Comparison of ENCODE assay signal across 9 mouse cellular contexts in the genomic region with DNA sequence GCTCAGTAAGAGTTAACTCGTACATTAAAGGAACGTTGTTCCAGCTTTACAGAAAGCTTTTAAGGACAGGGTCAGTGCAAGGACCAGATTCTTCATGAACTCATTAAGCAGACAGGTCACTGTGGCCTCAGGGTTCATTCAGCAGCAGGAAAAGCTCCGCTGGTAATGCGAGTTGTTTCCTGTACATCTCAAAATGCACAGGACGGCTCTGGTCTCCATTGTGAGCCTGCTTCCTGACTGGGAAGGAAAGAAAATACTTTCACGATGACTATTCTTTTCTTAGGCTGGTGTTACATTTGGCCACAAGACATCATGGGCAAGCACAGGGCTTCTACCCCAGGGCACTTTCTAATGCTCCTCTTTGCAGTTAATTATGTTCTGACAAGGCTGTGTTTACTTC. TPM values are rescaled to one million over a fixed set of nuclear protein-coding genes. Genes with fewer than 3 reads are reported as not detected.
DNase-seq lines count a peak whose midpoint lies in the region; ATAC-seq lines count a peak whose summit lies in the region.
"Had no signal": no experiment of that assay in that cellular context is flagged by ENCODE, and none has a peak within 500 bp of the region (broad histone marks: within the 10 kb centered on the region; RNA-seq: fewer than 3 reads in every experiment).

No protein-coding gene starts in this region.

- H3K27ac ChIP-seq in hindbrain, embryonic 15.5 days (replicated peaks): 0 out of 2 replicates have a peak overlapping the region, but pooled peaks have one; percentile 49
- H3K27ac ChIP-seq in hindbrain, embryonic 11.5 days (ENCODE audit: low read depth, low read length): no peak overlapping the region
- 0 out of 2 replicates have a peak overlapping the region, but pooled peaks have one; percentile 2 for H3K27ac ChIP-seq in neural tube, embryonic 11.5 days (ENCODE audit: low read depth, low read length)
- H3K27ac ChIP-seq in heart, embryonic 16.5 days (ENCODE audit: low read length): peak overlapping the region; percentile 85

- no peak overlapping the region for H3K9ac ChIP-seq in hindbrain, embryonic 15.5 days
- no peak overlapping the region for H3K9ac ChIP-seq in hindbrain, embryonic 11.5 days (ENCODE audit: low read depth, low read length)
- H3K9ac ChIP-seq in neural tube, embryonic 11.5 days (ENCODE audit: low read length): no peak overlapping the region
- H3K9ac ChIP-seq in heart, embryonic 16.5 days (ENCODE audit: low read length): no peak overlapping the region

- H3K27me3 ChIP-seq in hindbrain, embryonic 15.5 days: no peaks in the 10 kb centered on the region
- no peaks in the 10 kb centered on the region for H3K27me3 ChIP-seq in hindbrain, embryonic 11.5 days (ENCODE audit: control insufficient read depth, insufficient read depth, low read length)
- no peaks in the 10 kb centered on the region for H3K27me3 ChIP-seq in neural tube, embryonic 11.5 days (ENCODE audit: control insufficient read depth, insufficient read depth, low read length)
- H3K27me3 ChIP-seq in heart, embryonic 16.5 days (ENCODE audit: control insufficient read depth, insufficient read depth, low read length): no peaks in the 10 kb centered on the region

- no peak for ATAC-seq in hindbrain, embryonic 15.5 days (ENCODE audit: low FRiP score, low read depth)
- no peak for ATAC-seq in hindbrain, embryonic 11.5 days (ENCODE audit: low FRiP score)
- no peak for ATAC-seq in neural tube, embryonic 11.5 days (ENCODE audit: insufficient read depth, low FRiP score, low TSS enrichment)
- no peak; the same call in 1 of the 2 replicates for ATAC-seq in heart, embryonic 16.5 days (replicated peaks; ENCODE audit: extremely low read depth, insufficient read depth, low FRiP score)

- DNase-seq in hindbrain, embryonic 11.5 days (ENCODE audit: low spot score): no peak
- DNase-seq in neural tube, embryonic 11.5 days (ENCODE audit: low spot score): no peak
- DNase-seq in neural tube, embryonic 10.5 days (ENCODE audit: extremely low spot score, low spot score): no peak
- DNase-seq in frontal cortex, adult 2 months (ENCODE audit: extremely low spot score in 1 of 2, low spot score in 1 of 2): no peak
- no peak for DNase-seq in adrenal gland, postnatal 25 days
- no peak for DNase-seq in thymus, postnatal 14 days

- 58% methylated on average over 6 of the region's 6 CpGs for WGBS in hindbrain, embryonic 15.5 days
- 58% methylated on average over 6 of the region's 6 CpGs for WGBS in hindbrain, embryonic 11.5 days
- WGBS in neural tube, embryonic 11.5 days: 68% methylated on average over 6 of the region's 6 CpGs
- whole genome bisulfite sequencing in heart, embryonic 16.5 days: 48% methylated on average over 6 of the region's 6 CpGs

- no peaks in the 10 kb centered on the region for H3K36me3 ChIP-seq in hindbrain, embryonic 15.5 days
- no peaks in the 10 kb centered on the region for H3K36me3 ChIP-seq in hindbrain, embryonic 11.5 days (ENCODE audit: control insufficient read depth, insufficient read depth, low read length)
- H3K36me3 ChIP-seq in neural tube, embryonic 11.5 days (ENCODE audit: control insufficient read depth, insufficient read depth, low read length): no peaks in the 10 kb centered on the region; the same call in 1 of the 2 replicates
- H3K36me3 ChIP-seq in heart, embryonic 16.5 days (ENCODE audit: control insufficient read depth, insufficient read depth): no peaks in the 10 kb centered on the region

- H3K4me3 ChIP-seq in hindbrain, embryonic 15.5 days: no peak overlapping the region
- H3K4me3 ChIP-seq in hindbrain, embryonic 11.5 days (ENCODE audit: low read depth, low read length): no peak overlapping the region
- no peak overlapping the region for H3K4me3 ChIP-seq in neural tube, embryonic 11.5 days (ENCODE audit: low read depth, low read length)
- no peak overlapping the region for H3K4me3 ChIP-seq in heart, embryonic 16.5 days (ENCODE audit: low read length)

- no peak overlapping the region for H3K4me2 ChIP-seq in hindbrain, embryonic 15.5 days
- H3K4me2 ChIP-seq in hindbrain, embryonic 11.5 days (replicated peaks; ENCODE audit: low read depth, low read length): no peak overlapping the region
- no peak overlapping the region for H3K4me2 ChIP-seq in neural tube, embryonic 11.5 days (ENCODE audit: low read depth)
- no peak overlapping the region for H3K4me2 ChIP-seq in heart, embryonic 16.5 days (ENCODE audit: low read depth, low read length)

- H3K9me3 ChIP-seq in hindbrain, embryonic 15.5 days: no peaks in the 10 kb centered on the region
- H3K9me3 ChIP-seq in hindbrain, embryonic 11.5 days (ENCODE audit: control insufficient read depth, low read length): no peaks in the 10 kb centered on the region
- H3K9me3 ChIP-seq in neural tube, embryonic 11.5 days (ENCODE audit: control insufficient read depth, low read length): no peaks in the 10 kb centered on the region
- no peaks in the 10 kb centered on the region for H3K9me3 ChIP-seq in heart, embryonic 16.5 days (replicated peaks; ENCODE audit: control insufficient read depth, low read length)

- no peaks in the 10 kb centered on the region for H3K4me1 ChIP-seq in hindbrain, embryonic 15.5 days (replicated peaks)
- no peaks in the 10 kb centered on the region for H3K4me1 ChIP-seq in hindbrain, embryonic 11.5 days (replicated peaks; ENCODE audit: control insufficient read depth, insufficient read depth, low read length)
- no peaks in the 10 kb centered on the region for H3K4me1 ChIP-seq in neural tube, embryonic 11.5 days (ENCODE audit: control insufficient read depth, insufficient read depth, low read length)
- H3K4me1 ChIP-seq in heart, embryonic 16.5 days (ENCODE audit: control insufficient read depth, insufficient read depth, low read length): peaks cover 18% of the 10 kb centered on the region

RNA-seq across cellular contexts. Expression of a gene that starts 52.6 kb away (rescaled TPM):
- polyA plus RNA-seq in hindbrain, embryonic 15.5 days (2015; fragmentation: Nextera tagmentation; extraction: Ambion mirVana): 201 TPM in 2 replicates
- polyA plus RNA-seq in hindbrain, embryonic 11.5 days (2014; fragmentation: Nextera tagmentation; extraction: Ambion mirVana): 214 and 223 TPM in 2 replicates
- polyA plus RNA-seq in neural tube, embryonic 11.5 days (2014; fragmentation: Nextera tagmentation; extraction: Ambion mirVana): 205 and 212 TPM in 2 replicates
- polyA plus RNA-seq in heart, embryonic 16.5 days (2015; fragmentation: Nextera tagmentation; extraction: Ambion mirVana): 114 and 123 TPM in 2 replicates
- polyA plus RNA-seq in frontal cortex, adult 2 months (2012; rRNA removed): 101 and 111 TPM in 2 replicates
- 80.4 and 85.9 TPM in 2 replicates for total RNA-seq in adrenal gland, postnatal 25 days (2021)

RNA-seq across cellular contexts. Expression of a gene that starts 57.8 kb away (rescaled TPM):
- 46.5 and 54.2 TPM in 2 replicates for polyA plus RNA-seq in hindbrain, embryonic 15.5 days (2015; fragmentation: Nextera tagmentation; extraction: Ambion mirVana)
- 43.3 and 47.3 TPM in 2 replicates for polyA plus RNA-seq in hindbrain, embryonic 11.5 days (2014; fragmentation: Nextera tagmentation; extraction: Ambion mirVana)
- 60.3 and 62.5 TPM in 2 replicates for polyA plus RNA-seq in neural tube, embryonic 11.5 days (2014; fragmentation: Nextera tagmentation; extraction: Ambion mirVana)
- 39.8 and 46.7 TPM in 2 replicates for polyA plus RNA-seq in heart, embryonic 16.5 days (2015; fragmentation: Nextera tagmentation; extraction: Ambion mirVana)
- polyA plus RNA-seq in frontal cortex, adult 2 months (2012; rRNA removed): 42.1 and 44.2 TPM in 2 replicates
- total RNA-seq in adrenal gland, postnatal 25 days (2021): 64.5 and 70.0 TPM in 2 replicates
- total RNA-seq: common myeloid progenitor, adult 5-6 weeks had no signal
